Mouse (Mus musculus): Measurements from ENCODE around the gene Vstm2l.
A peak's percentile ranks its signal among the peaks of the same experiment; 100 is the strongest.

Vstm2l gene

GRCm38 (mm10) chr2:157991026-157991425 is 76.6 kb downstream of the Vstm2l start:
- peak; percentile 62 for DNase-seq (ENCODE audit: low read depth, low spot score)

DNA sequence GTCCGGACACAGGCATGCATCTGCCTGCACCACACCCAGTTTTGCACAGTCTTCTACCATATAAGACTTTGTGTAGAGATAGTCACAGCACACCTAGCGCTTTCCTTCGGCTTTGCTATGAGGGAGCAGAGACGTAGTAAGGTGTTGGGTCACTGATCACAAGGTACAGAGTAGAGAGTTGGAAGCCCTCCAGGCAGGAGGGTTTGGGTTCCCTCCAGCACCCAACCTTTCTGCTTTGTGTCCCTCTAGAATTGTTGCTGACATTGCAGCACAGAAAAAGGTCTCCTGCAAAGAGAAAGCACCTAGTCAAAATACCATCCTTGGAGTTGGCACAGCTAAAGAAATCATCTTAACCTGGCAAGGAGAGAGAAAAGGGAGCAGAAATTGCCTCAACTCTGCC is 78.0 kb downstream of the Vstm2l start:
- peak; percentile 20 for DNase-seq (ENCODE audit: low read depth, low spot score)
